Mouse (Mus musculus): Measurements from ENCODE around the gene Mgst3. TPM values are rescaled to one million over a fixed set of nuclear protein-coding genes. Genes with fewer than 3 reads are reported as not detected.

Mgst3 gene
- total RNA-seq, 2 experiments from 2014 or later, result 36.8 to 43.6 TPM

- ATAC-seq (replicated peaks; ENCODE audit: low FRiP score, low TSS enrichment, poor library complexity, severe bottlenecking), result no peak
These were observed 64.9 kb downstream of the Mgst3 start for GRCm38 (mm10) chr1:167328776-167329175.

Other genes with a start within 250 kb of the Mgst3 start
- gene Uck2, start 108.5 kb downstream of the Mgst3 start, total RNA-seq (2014; fragmentation: Nextera tagmentation), result 187 and 249 TPM in 2 replicates
- 228 and 238 TPM in 2 replicates for gene Uck2, start 108.5 kb downstream of the Mgst3 start, total RNA-seq (2017)
- 89.8 and 97.2 TPM in 2 replicates for gene Tmco1, start 85.5 kb downstream of the Mgst3 start, total RNA-seq (2014; fragmentation: Nextera tagmentation)
- gene Tmco1, start 85.5 kb downstream of the Mgst3 start, total RNA-seq (2017), result 150 and 178 TPM in 2 replicates
- gene Aldh9a1, start 43.9 kb downstream of the Mgst3 start, total RNA-seq (2014; fragmentation: Nextera tagmentation), result 43.2 and 49.4 TPM in 2 replicates
- gene Aldh9a1, start 43.9 kb downstream of the Mgst3 start, total RNA-seq (2017), result 29.1 and 42.8 TPM in 2 replicates
- gene Lrrc52, start 72.9 kb upstream of the Mgst3 start, total RNA-seq (2014; fragmentation: Nextera tagmentation), result not detected in 2 replicates
- 0.50 and 1.2 TPM in 2 replicates for gene Lrrc52, start 72.9 kb upstream of the Mgst3 start, total RNA-seq (2017)
- gene Rxrg, start 204.5 kb upstream of the Mgst3 start, total RNA-seq (2014; fragmentation: Nextera tagmentation), result not detected in 2 replicates
- 0.53 and 1.0 TPM in 2 replicates for gene Rxrg, start 204.5 kb upstream of the Mgst3 start, total RNA-seq (2017)